Mouse (Mus musculus): ENCODE data around the gene Dnaja3. TPM values are rescaled to one million over a fixed set of nuclear protein-coding genes. Genes with fewer than 3 reads are reported as not detected.

The Dnaja3 gene
- total and polyA plus RNA-seq, 2 experiments from 2014 or later: 49.6 to 52.9 TPM

DNA sequence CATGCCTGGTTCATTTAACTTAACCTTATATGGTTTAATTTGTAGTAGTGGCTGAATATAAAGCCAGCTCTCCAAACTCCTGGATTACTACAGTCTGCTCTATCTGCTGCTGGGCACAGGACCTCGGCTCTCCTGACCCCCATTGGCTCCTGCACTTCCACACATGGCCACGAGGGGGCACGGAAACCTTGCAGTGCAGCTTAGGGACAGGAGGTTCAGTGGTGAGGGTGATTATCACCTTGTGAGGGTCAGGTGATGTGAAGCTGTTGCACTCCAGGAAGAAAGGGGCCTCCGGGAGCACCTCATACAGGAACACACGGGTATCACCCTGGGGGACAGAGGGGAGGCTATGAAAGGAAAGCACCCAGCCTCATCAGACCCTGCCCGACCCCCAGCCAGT is 9.8 kb upstream of the Dnaja3 start:
- no peaks in the 10 kb centered on the region for H3K27me3 ChIP-seq (ENCODE audit: insufficient read depth, low read length)
- DNase-seq (ENCODE audit: low spot score): peak; percentile 74
- peaks cover 29% of the 10 kb centered on the region for H3K36me3 ChIP-seq (ENCODE audit: insufficient read depth, low read length)
- no peak overlapping the region for H3K4me3 ChIP-seq (ENCODE audit: low read length)
- 29% methylated on average over 6 of the region's 6 CpGs for WGBS
- no peaks in the 10 kb centered on the region for H3K4me1 ChIP-seq (ENCODE audit: insufficient read depth, low read length)
- no peak overlapping the region for H3K4me2 ChIP-seq (ENCODE audit: low read depth, low read length)
- peak; percentile 31; the same call in 1 of the 2 replicates for ATAC-seq
- no peak overlapping the region for H3K9ac ChIP-seq (replicated peaks; ENCODE audit: low read length)
- no peak overlapping the region for H3K27ac ChIP-seq
- no peaks in the 10 kb centered on the region for H3K9me3 ChIP-seq (ENCODE audit: low read length)
- peak; percentile 99 for TF ChIP-seq CTCF (IDR thresholded peaks at IDR 0.05; ENCODE audit: low read depth)

DNA sequence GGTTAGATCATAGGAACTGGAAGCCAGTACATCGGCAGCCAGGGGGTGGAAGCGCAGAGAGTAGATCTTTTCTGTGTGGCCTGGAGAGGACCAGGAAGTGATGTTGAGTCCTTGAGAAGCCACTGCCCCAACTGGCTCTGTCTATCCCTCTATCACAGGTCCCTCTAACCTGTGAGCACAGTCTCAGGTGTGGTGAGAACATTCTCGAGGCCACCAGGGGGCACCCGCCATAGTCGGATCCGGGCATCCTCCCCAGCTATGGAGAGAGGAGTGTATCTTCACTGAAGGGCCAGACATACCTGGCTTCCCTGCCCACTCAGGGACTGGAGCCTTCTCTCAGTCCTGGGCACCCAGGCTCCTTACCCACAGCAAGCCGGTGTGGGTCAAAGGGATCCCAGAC is 7.7 kb upstream of the Dnaja3 start:
- Histone ChIP-seq H3K4me2 (ENCODE audit: low read depth, low read length) (no peak overlapping the region), H3K27ac (no peak overlapping the region), H3K4me3 (ENCODE audit: low read length) (no peak overlapping the region), H3K9ac (replicated peaks; ENCODE audit: low read length) (no peak overlapping the region), H3K36me3 (ENCODE audit: insufficient read depth, low read length) (peaks cover 22% of the 10 kb centered on the region), H3K4me1 (ENCODE audit: insufficient read depth, low read length) (no peaks in the 10 kb centered on the region), H3K9me3 (ENCODE audit: low read length) (no peaks in the 10 kb centered on the region), H3K27me3 (ENCODE audit: insufficient read depth, low read length) (no peaks in the 10 kb centered on the region)
- 0 out of 2 replicates have a peak, but pooled peaks have one; percentile 5 for ATAC-seq
- peak; percentile 58 for TF ChIP-seq CTCF (IDR thresholded peaks at IDR 0.05; ENCODE audit: low read depth)
- DNase-seq (ENCODE audit: low spot score): peak; percentile 54
- 44% methylated on average over 7 of the region's 7 CpGs for WGBS

DNA sequence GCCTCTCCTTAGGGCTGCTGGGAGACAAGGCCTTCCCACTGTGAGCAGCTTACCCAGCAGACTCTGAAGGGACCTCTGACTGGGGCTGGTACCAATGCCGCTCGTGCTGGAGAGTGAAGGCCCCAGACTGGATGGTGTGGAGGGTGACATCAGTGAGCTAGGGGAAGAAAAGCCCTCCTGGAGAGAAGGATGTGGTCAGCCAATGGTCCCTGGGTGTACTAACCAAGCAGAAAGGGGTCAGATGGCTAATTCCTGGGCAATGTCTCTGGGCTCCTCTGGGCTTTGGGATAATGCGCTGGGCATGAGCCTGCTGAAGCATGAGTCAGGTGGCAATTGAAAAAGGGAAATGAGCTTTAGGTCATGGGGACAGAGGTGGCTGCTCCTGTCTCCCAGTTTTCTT is 6.1 kb upstream of the Dnaja3 start:
- WGBS: 88% methylated on average over 3 of the region's 3 CpGs
- DNase-seq (ENCODE audit: low spot score) (no peak), ATAC-seq (no peak)
- TF ChIP-seq CTCF (IDR thresholded peaks at IDR 0.05; ENCODE audit: low read depth): no peak
- no peaks in the 10 kb centered on the region for H3K4me1 ChIP-seq (ENCODE audit: insufficient read depth, low read length)
- H3K27ac ChIP-seq: no peak overlapping the region
- H3K27me3 ChIP-seq (ENCODE audit: insufficient read depth, low read length): no peaks in the 10 kb centered on the region
- no peak overlapping the region for H3K4me3 ChIP-seq (ENCODE audit: low read length)
- H3K9ac ChIP-seq (replicated peaks; ENCODE audit: low read length): no peak overlapping the region
- H3K36me3 ChIP-seq (ENCODE audit: insufficient read depth, low read length): peaks cover 9% of the 10 kb centered on the region; the same call in 1 of the 2 replicates
- H3K4me2 ChIP-seq (ENCODE audit: low read depth, low read length): no peak overlapping the region
- H3K9me3 ChIP-seq (ENCODE audit: low read length): no peaks in the 10 kb centered on the region

DNA sequence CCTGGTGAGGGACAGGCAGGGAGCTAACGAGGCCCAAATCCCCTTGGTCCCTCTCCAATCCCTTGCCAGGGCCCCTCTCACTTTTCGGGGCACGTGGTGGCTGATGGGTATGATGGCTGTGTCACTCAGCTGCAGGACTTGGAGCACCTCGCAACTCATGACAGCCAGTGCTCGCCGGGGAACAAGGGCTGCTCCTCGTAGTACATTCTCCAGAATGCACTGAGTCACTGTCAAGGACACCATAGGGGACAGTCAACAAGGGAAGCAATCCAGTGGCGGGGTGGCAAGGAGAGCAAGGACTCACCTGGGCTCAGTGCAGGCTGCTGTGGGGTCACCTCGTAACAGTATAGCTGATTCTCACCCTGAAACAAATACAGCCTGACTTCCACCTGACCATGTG is 5.1 kb upstream of the Dnaja3 start:
- no peak for TF ChIP-seq CTCF (IDR thresholded peaks at IDR 0.05; ENCODE audit: low read depth)
- Histone ChIP-seq H3K9me3 (ENCODE audit: low read length) (no peaks in the 10 kb centered on the region), H3K4me3 (ENCODE audit: low read length) (no peak overlapping the region), H3K4me1 (ENCODE audit: insufficient read depth, low read length) (no peaks in the 10 kb centered on the region), H3K9ac (replicated peaks; ENCODE audit: low read length) (no peak overlapping the region), H3K4me2 (ENCODE audit: low read depth, low read length) (no peak overlapping the region), H3K27me3 (ENCODE audit: insufficient read depth, low read length) (no peaks in the 10 kb centered on the region), H3K36me3 (ENCODE audit: insufficient read depth, low read length) (peaks cover 1% of the 10 kb centered on the region; the same call in 1 of the 2 replicates), H3K27ac (no peak overlapping the region)
- ATAC-seq (no peak), DNase-seq (ENCODE audit: low spot score) (no peak)
- 87% methylated on average over 9 of the region's 9 CpGs for WGBS

DNA sequence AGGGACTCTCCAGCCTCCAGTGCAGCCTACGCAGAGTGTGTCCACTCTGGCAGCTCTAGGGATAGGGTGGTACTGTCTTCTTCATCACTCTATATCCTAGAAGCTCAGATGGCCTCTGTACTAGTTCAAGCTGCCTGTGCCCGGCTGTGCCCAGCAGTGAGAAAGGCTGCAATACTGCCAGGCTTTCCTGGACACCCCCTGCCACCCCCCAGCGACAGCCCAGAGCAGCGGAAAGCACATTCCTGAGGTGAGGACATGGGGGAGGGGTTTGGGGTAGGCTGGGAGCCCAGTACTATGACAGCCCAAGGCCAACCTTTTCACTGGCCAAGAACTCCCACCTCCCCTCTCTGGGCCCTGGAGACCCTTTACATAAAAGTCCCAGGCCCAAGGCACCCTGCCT is 4.0 kb upstream of the Dnaja3 start:
- Histone ChIP-seq H3K27ac (no peak overlapping the region), H3K4me2 (ENCODE audit: low read depth, low read length) (no peak overlapping the region), H3K4me3 (ENCODE audit: low read length) (no peak overlapping the region), H3K27me3 (ENCODE audit: insufficient read depth, low read length) (no peaks in the 10 kb centered on the region), H3K9me3 (ENCODE audit: low read length) (no peaks in the 10 kb centered on the region), H3K4me1 (ENCODE audit: insufficient read depth, low read length) (peaks cover 8% of the 10 kb centered on the region; the same call in 1 of the 2 replicates), H3K9ac (replicated peaks; ENCODE audit: low read length) (no peak overlapping the region), H3K36me3 (ENCODE audit: insufficient read depth, low read length) (no peaks in the 10 kb centered on the region; the same call in 1 of the 2 replicates)
- ATAC-seq (no peak), DNase-seq (ENCODE audit: low spot score) (no peak)
- WGBS: 50% methylated on average over 4 of the region's 4 CpGs
- TF ChIP-seq CTCF (IDR thresholded peaks at IDR 0.05; ENCODE audit: low read depth): no peak

DNA sequence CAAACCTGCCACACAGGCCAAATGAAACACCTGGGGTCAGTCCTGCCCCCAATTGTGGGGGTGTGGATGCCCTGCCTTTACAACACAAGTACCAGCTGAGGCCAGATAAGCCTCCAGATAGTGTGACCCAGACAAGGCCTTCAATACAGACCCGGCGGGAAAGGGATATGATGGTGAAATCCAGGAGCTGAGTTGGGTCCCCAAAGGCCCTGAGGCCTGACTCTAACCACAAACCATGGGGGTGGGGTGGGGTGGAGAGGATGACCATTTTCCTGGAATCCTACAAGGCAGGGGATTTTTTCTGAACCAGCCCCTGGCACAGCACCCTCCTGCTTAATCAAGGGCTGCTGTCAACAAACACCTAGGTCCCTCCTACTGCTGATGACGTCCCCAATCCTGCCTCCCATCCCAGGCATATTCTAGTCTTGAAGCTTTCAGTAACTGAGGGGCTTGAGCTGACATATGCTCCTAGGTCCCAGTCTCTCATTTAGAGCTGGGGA is 848 bp upstream of the Dnaja3 start:
- no peaks in the 10 kb centered on the region for H3K9me3 ChIP-seq (ENCODE audit: low read length)
- no peak for TF ChIP-seq CTCF (IDR thresholded peaks at IDR 0.05; ENCODE audit: low read depth)
- no peaks in the 10 kb centered on the region for H3K36me3 ChIP-seq (ENCODE audit: insufficient read depth, low read length)
- WGBS: 92% methylated on average over 3 of the region's 3 CpGs
- no peak overlapping the region for H3K27ac ChIP-seq
- peaks cover 24% of the 10 kb centered on the region for H3K4me1 ChIP-seq (ENCODE audit: insufficient read depth, low read length)
- ATAC-seq (no peak), DNase-seq (ENCODE audit: low spot score) (no peak)
- H3K4me2 ChIP-seq (ENCODE audit: low read depth, low read length): no peak overlapping the region
- no peak overlapping the region for H3K4me3 ChIP-seq (ENCODE audit: low read length)
- H3K27me3 ChIP-seq (ENCODE audit: insufficient read depth, low read length): no peaks in the 10 kb centered on the region
- H3K9ac ChIP-seq (replicated peaks; ENCODE audit: low read length): no peak overlapping the region

DNA sequence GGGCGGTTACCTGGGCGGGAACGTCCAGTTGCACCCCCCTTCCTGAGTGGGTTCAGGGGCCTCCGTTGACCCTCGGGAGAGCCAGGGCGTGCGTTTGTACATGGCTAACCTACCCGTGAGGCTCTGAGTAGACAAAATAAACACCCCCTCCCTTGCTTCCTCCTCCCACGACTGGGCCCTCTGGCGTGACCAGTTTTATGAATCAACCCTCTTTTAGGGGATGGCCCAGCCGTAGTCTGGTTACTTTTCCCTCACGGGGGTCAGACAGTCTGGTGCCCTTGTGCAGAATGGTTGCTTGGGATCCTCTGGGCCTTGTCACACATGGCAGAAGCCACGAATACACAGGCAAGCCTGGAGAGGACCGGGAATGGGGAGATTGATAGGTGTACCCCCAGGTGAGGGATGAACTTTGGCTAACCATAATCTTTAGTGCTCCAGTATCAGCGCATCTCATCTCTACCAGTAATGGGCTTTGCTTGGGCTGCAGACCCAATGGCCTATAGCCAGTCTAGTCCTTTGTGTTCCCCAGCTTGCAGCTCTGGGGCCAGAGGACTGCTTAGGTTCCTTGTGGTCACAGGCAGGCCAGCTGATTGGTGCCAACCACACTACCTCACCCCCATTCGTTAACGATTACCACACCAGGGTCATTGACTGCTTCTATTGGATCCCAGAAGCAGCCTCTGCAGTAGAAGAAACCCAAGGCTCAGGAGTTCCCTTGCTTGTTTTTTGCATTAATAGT is 647 bp downstream of the Dnaja3 start:
- peak overlapping the region; percentile 81 for H3K4me2 ChIP-seq (ENCODE audit: low read depth, low read length)
- peak overlapping the region; percentile 64; the same call in 1 of the 2 replicates for H3K27ac ChIP-seq
- peak overlapping the region; percentile 49 for H3K4me3 ChIP-seq (ENCODE audit: low read length)
- TF ChIP-seq CTCF (IDR thresholded peaks at IDR 0.05; ENCODE audit: low read depth): no peak
- H3K36me3 ChIP-seq (ENCODE audit: insufficient read depth, low read length): no peaks in the 10 kb centered on the region; the same call in 1 of the 2 replicates
- H3K9me3 ChIP-seq (ENCODE audit: low read length): no peaks in the 10 kb centered on the region
- peaks cover 32% of the 10 kb centered on the region for H3K4me1 ChIP-seq (ENCODE audit: insufficient read depth, low read length)
- WGBS: 12% methylated on average over 17 of the region's 17 CpGs
- peak; percentile 16; the same call in 1 of the 2 replicates for ATAC-seq
- DNase-seq (ENCODE audit: low spot score): peak; percentile 37
- H3K9ac ChIP-seq (replicated peaks; ENCODE audit: low read length): peak overlapping the region; percentile 57
- no peaks in the 10 kb centered on the region for H3K27me3 ChIP-seq (ENCODE audit: insufficient read depth, low read length)

All from hindbrain, postnatal 0 days (tissue).